Mouse (Mus musculus): ENCODE data around the gene St7. TPM values are rescaled to one million over a fixed set of nuclear protein-coding genes. Genes with fewer than 3 reads are reported as not detected.

The St7 gene
- total RNA-seq, 2 experiments from 2014 or later, result 38.9 to 50.3 TPM

- no peak for DNase-seq (ENCODE audit: extremely low spot score in 1 of 2, low spot score in 1 of 2)
These were observed 26.2 kb downstream of the St7 start for GRCm38 (mm10) chr6:17718978-17719377.

- no peak for DNase-seq (ENCODE audit: extremely low spot score in 1 of 2, low spot score in 1 of 2)
These were observed 26.7 kb downstream of the St7 start for GRCm38 (mm10) chr6:17719423-17719822.

DNA sequence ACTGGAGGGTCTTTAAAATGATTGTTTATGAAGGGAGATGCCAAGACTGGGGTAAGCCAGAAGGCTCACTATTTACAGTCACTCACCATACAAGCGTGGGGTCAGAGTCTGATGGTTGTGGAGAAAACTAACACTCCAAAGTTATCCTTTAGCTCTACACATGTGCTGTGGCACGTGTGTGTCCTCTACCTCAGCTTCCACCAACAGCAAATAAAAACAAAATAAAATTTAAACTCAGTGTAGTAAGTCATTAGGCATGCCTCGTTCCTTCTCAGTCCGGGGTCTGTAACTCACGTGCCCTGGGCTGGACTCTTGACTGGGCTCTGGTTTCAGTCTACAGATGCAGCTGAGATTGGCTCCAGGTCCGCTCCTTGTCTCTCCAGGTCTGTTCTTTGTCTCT is 27.3 kb downstream of the St7 start:
- DNase-seq (ENCODE audit: extremely low spot score in 1 of 2, low spot score in 1 of 2), result no peak

- no peak for DNase-seq (ENCODE audit: extremely low spot score in 1 of 2, low spot score in 1 of 2)
These were observed 29.0 kb downstream of the St7 start for GRCm38 (mm10) chr6:17721706-17722105.

GRCm38 (mm10) chr6:17725841-17726460 is 33.2 kb downstream of the St7 start:
- DNase-seq (ENCODE audit: extremely low spot score in 1 of 2, low spot score in 1 of 2), result peak; percentile 26 to 56

DNA sequence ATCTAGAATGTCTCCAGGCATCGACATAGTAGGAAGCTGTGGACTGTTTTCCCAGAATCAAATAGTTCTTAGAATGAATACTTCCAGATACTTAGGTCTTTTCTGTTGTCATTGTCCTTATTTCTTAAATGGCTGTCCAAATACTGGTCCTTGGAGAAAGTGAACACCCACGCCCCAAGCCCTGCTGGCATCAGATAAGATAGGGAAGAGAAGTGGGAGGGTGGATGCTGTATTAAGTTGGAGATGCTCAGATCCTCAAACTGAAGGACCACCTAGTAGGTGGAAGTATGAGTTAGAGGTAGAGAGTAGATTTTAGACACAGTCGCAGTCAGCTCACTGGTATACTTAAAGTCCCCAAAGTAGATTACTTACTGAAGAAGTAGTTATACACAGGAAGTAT is 34.5 kb downstream of the St7 start:
- DNase-seq (ENCODE audit: extremely low spot score in 1 of 2, low spot score in 1 of 2), result no peak

DNA sequence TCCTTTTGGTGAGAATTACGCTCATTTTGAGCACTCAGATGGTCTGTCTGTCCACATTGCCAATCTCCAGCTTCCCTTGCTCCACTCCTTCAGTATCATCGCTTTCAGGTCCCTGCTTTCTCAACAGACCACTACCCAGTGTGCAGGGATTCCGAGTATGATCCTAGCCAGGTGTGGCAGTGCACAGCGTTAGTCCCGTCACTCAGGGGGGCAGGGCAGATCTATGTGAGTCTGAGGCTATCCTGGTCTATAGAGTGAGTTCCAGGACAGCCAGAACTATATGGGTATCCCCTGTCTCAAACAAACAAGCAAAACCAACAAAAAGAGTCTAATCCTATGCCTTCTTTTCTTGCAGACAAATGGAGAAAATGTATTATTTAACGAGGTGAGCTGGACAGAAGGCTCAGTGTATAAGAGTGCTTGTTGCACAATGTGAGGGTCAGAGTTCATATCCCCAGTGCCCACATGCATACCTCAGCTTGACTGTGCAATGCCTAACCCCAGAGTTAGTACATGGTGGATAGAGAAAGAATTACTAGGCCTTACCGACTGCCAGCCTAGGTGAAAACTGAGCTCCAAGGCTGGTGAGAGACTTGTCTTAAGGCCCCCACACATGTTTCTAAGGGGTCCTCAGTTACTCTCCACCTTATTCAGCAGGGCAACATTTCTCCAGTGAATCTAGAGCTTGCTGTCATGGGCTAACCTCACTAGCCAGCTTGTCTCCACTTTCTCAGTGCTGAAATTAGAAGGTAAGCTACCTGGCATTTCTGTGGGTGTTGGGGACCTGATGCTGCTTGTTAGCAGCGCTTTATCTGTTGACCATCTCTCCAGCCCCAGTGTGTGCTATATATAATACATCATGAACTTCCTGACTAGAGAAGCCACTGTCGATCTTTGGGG is 35.4 kb downstream of the St7 start:
- no peak for DNase-seq (ENCODE audit: extremely low spot score in 1 of 2, low spot score in 1 of 2)

- DNase-seq (ENCODE audit: extremely low spot score in 1 of 2, low spot score in 1 of 2), result peak in 1 of 2 experiments; percentile 21
These were observed 37.4 kb downstream of the St7 start for GRCm38 (mm10) chr6:17730122-17730521.

GRCm38 (mm10) chr6:17731694-17732093 is 39.0 kb downstream of the St7 start:
- DNase-seq (ENCODE audit: extremely low spot score in 1 of 2, low spot score in 1 of 2), result no peak

DNA sequence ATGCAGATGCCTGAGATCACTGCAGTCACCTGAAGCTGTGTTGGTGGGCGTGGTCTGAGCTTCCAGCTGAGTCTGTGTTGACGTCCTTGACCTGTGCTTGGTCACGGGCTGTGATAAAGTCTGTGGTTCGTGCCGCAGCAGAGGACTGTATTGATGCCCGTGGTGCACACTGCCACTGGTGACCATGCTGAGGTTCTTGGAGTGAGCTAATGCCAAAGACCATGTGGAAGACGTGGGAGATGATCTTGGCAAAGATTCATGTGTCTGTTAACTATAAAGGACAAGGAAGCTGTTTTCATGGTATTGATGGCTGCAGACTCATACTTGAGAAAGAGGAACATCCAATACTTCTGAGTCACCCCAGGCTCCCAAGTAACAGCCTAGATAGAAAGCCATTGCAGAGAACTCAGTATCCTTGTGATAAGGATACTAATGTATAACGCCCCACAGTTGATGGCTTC is 41.2 kb downstream of the St7 start:
- DNase-seq (ENCODE audit: extremely low spot score in 1 of 2, low spot score in 1 of 2), result no peak

- no peak for DNase-seq (ENCODE audit: extremely low spot score in 1 of 2, low spot score in 1 of 2)
These were observed 44.7 kb downstream of the St7 start for GRCm38 (mm10) chr6:17737262-17737948.

DNA sequence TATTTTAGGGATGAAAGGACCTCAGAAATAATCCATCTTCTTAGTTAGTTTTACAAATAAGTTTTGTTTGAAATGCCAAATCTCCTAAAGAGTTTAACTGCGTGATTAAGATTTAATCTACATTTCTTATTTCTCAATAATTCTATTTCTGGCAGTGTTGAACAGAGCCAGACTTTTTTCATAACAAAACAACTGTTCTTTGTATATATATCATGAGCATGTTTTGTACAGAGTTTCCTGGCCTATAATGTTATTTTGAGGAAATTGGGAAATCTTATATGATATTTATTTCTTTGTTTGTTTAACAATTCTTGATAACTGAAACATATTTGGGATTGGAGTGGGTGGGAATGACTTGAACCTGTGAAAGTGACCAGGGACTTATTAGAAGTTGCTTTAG is 47.4 kb downstream of the St7 start:
- DNase-seq (ENCODE audit: extremely low spot score in 1 of 2, low spot score in 1 of 2), result no peak

DNA sequence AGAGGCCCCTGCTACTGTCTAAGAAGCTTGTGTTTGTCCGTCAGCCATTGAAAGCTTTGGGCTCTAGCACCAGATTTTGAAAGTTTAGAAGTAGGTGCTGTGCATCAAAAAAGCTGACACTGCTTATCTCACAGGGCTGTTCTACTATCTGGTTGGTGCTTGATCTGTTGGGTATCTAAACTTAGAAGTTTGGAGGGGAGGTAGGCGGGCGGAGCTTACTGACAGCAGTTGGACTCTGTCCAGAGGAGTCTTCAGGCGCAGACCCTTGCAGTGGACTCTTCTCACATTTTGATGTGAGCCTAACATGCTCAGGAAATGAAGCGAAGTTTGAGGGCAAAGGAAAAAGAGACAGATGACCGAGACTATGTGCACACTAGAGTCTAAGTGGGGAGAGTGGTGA is 48.9 kb downstream of the St7 start:
- no peak for DNase-seq (ENCODE audit: extremely low spot score in 1 of 2, low spot score in 1 of 2)

- DNase-seq (ENCODE audit: extremely low spot score in 1 of 2, low spot score in 1 of 2), result no peak
These were observed 49.5 kb downstream of the St7 start for GRCm38 (mm10) chr6:17742209-17742608.

DNA sequence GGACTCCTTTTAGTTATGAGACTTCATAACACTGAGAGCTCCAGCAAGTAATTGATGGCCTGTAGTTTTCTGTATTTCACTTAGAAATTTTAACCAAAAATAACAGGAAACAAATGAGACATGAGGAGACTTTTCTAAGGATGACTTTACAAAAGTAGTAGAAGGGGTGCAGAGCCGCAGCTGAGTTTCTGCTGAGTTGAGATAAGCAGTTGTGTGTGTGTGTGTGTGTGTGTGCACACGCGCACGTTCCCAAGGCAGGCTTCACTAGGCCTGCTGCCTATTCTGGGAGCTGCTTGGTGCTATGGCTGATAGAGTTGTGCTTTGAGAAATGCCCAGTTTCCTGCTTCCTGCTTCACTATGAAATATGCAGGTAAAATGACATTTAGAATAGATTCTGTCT is 50.6 kb downstream of the St7 start:
- DNase-seq (ENCODE audit: extremely low spot score in 1 of 2, low spot score in 1 of 2), result no peak

DNA sequence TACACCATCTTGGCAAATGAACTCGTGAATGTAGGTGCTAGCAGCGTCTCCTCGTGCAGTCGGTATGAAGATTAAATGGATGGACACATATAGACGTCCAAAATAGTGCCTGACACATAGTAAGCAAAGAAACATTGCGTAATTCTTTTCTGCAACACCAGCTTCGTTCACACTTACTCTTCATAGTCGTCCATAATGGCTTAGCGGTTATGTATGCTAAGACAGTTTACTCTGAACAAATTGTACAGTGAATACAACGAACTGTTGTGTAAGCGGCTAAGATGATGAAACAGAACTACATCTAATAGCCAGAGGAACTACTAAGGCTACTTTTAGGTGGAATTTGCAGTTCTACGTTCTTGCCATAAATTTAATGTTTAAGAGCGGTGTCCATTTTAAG is 55.0 kb downstream of the St7 start:
- no peak for DNase-seq (ENCODE audit: extremely low spot score in 1 of 2, low spot score in 1 of 2)

DNA sequence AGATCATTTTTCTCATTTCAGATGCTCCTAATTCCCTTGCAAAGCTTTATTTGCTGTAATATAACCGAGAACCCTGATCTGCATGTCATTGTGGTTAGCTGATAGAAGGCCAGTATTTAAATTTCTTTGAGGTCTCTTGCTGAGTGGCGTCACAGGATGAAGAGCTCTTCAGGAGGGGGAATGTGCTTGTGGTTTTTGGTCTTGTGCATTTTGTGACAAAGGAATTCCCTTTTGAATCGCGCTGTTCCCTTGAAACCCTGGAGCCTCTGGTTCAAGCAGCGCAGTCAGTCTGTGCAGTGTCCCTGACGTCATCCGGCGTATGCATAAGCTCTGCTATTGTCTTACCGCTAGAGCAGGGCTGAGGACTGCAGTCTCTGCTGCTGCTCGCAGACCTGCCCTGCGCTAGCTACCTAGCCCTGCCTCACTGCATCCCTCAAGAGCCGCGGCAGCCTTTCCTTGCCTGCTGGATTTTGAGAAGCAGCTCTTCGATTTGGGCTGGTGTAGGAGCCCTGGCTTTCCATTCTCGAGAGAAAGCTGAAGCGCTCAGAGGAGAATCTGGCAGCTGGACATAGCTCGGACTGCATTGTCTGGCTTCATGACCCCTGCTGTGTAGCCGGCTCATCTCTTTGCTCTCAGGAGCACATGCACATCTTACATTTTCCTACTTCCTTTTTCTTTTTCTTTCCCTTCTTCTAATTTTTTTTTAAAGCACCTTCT is 56.3 kb downstream of the St7 start:
- DNase-seq (ENCODE audit: extremely low spot score in 1 of 2, low spot score in 1 of 2), result peak; percentile 56 to 68

DNA sequence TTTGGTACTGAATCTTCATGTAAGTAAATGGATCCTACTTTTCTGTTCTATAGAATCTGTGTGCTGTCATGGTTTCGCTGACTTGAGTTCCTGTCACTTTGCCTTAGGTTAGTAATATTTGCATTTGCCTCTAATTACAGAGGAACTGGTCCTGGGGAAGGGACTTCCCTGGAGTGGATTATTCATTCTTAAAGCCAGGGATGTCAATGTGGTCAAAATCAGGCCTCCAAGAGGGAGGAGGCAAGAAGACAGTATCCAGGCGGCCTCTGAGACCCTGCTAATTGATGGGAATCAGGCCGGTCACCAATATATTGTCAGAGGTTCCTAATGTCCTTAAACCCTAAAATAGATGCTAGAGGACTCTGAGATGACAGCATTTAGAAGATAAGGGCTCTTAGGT is 56.9 kb downstream of the St7 start:
- no peak for DNase-seq (ENCODE audit: extremely low spot score in 1 of 2, low spot score in 1 of 2)

GRCm38 (mm10) chr6:17750041-17750660 is 57.4 kb downstream of the St7 start:
- no peak for DNase-seq (ENCODE audit: extremely low spot score in 1 of 2, low spot score in 1 of 2)

DNA sequence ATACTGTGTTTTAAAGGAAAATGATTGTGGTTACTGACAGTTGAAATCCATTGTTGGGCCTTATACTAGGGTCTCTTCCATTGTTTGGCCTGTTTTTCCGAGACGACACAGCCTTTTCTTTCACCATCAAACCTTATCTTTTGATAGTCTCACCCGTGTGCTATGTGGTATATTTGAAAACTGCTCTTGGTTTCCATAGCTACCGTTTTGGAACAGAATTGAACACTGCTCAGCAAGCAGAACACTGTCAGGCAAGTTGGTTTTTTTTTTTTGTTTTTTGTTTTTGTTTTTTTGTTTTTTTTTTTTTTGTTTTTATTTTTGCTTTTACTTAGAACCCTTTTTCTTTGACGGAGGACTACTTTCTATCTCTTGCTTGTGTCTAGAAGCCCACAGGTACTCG is 58.2 kb downstream of the St7 start:
- no peak for DNase-seq (ENCODE audit: extremely low spot score in 1 of 2, low spot score in 1 of 2)
